Mouse (Mus musculus): ENCODE results near the gene Art3.

- TF ChIP-seq CTCF (IDR thresholded peaks at IDR 0.05; ENCODE audit: low read depth): no peak
- TF ChIP-seq EP300 (optimal IDR thresholded peaks at IDR 0.05): no peak
These were observed 115.1 kb downstream of the Art3 start for GRCm38 (mm10) chr5:92446736-92447135.

Measured in stomach, postnatal 0 days (tissue).